Mouse (Mus musculus) ES-Bruce4 (cell line): ENCODE measurements around the gene Cmc4.
A peak's percentile ranks its signal among the peaks of the same experiment; 100 is the strongest.

Source experiments
- CTCF ChIP-seq: IDR thresholded peaks from one replicate; pipeline ENCODE4 v1.8.1; 2011; ENCODE audit warnings: low read depth, low read length
- EP300 ChIP-seq: IDR thresholded peaks from 2 replicates; pipeline ENCODE4 v1.6.1; 2011; ENCODE audit warnings: low read depth, low read length; ENCODE audit not compliant: insufficient read depth
- POLR2A ChIP-seq: IDR thresholded peaks from one replicate; pipeline ENCODE4 v1.8.1; 2011; ENCODE audit warnings: low read length; ENCODE audit not compliant: insufficient read depth

GRCm38 (mm10) chrX:75415936-75416785 is at the start of gene Cmc4, which contains the start of the genes Mtcp1 and Brcc3:
- TF ChIP-seq CTCF (no peak), EP300 (no peak), POLR2A (peak; percentile 81)
